Mouse (Mus musculus) MEL-GATA-1-ER (cell line): Measurements from ENCODE around the gene Hydin.

ENCODE experiments used
- DNase-seq: peaks from one replicate; pipeline ENCODE4 v3.0.0-alpha.2; 2012; ENCODE audit warnings: low read depth; ENCODE audit errors: extremely low read depth

Gene Hydin

GRCm38 (mm10) chr8:110440528-110440927, 173.8 kb downstream of the Hydin start:
- DNase-seq: no peak

GRCm38 (mm10) chr8:110444276-110444675, 177.5 kb downstream of the Hydin start:
- DNase-seq: no peak

- no peak for DNase-seq
These were observed 183.7 kb downstream of the Hydin start for GRCm38 (mm10) chr8:110450463-110450862.

- no peak for DNase-seq
These were observed 187.7 kb downstream of the Hydin start for GRCm38 (mm10) chr8:110454466-110454865.

GRCm38 (mm10) chr8:110457424-110457823, 190.6 kb downstream of the Hydin start:
- no peak for DNase-seq

- DNase-seq: no peak
These were observed 195.9 kb downstream of the Hydin start for GRCm38 (mm10) chr8:110462627-110463208.

- DNase-seq: no peak
These were observed 197.1 kb downstream of the Hydin start for GRCm38 (mm10) chr8:110463773-110464460.

GRCm38 (mm10) chr8:110465606-110466005, 198.8 kb downstream of the Hydin start:
- no peak for DNase-seq

GRCm38 (mm10) chr8:110477256-110477655, 210.5 kb downstream of the Hydin start:
- no peak for DNase-seq

GRCm38 (mm10) chr8:110478576-110478975, 211.8 kb downstream of the Hydin start:
- no peak for DNase-seq

GRCm38 (mm10) chr8:110479401-110479800, 212.6 kb downstream of the Hydin start:
- DNase-seq: no peak

GRCm38 (mm10) chr8:110482275-110482674, 215.5 kb downstream of the Hydin start:
- DNase-seq: no peak

GRCm38 (mm10) chr8:110485234-110485633, 218.5 kb downstream of the Hydin start:
- DNase-seq: no peak

- DNase-seq: no peak
These were observed 219.2 kb downstream of the Hydin start for GRCm38 (mm10) chr8:110486020-110486419.

- DNase-seq: no peak
These were observed 220.9 kb downstream of the Hydin start for GRCm38 (mm10) chr8:110487644-110488043.

GRCm38 (mm10) chr8:110489344-110489743, 222.6 kb downstream of the Hydin start:
- no peak for DNase-seq

GRCm38 (mm10) chr8:110491118-110491517, 224.3 kb downstream of the Hydin start:
- DNase-seq: no peak

- DNase-seq: no peak
These were observed 229.5 kb downstream of the Hydin start for GRCm38 (mm10) chr8:110496286-110496685.

GRCm38 (mm10) chr8:110500253-110500652, 233.5 kb downstream of the Hydin start:
- no peak for DNase-seq

GRCm38 (mm10) chr8:110500661-110501060, 233.9 kb downstream of the Hydin start:
- no peak for DNase-seq

GRCm38 (mm10) chr8:110501330-110501729, 234.6 kb downstream of the Hydin start:
- no peak for DNase-seq

- DNase-seq: no peak
These were observed 236.1 kb downstream of the Hydin start for GRCm38 (mm10) chr8:110502880-110503279.

GRCm38 (mm10) chr8:110508766-110509165, 242.0 kb downstream of the Hydin start:
- no peak for DNase-seq
